Mouse (Mus musculus): Measurements from ENCODE around the gene Gpr26. TPM values are rescaled to one million over a fixed set of nuclear protein-coding genes. Genes with fewer than 3 reads are reported as not detected.

Gene Gpr26
- total RNA-seq, 2 experiments from 2014 or later, result not detected

DNA sequence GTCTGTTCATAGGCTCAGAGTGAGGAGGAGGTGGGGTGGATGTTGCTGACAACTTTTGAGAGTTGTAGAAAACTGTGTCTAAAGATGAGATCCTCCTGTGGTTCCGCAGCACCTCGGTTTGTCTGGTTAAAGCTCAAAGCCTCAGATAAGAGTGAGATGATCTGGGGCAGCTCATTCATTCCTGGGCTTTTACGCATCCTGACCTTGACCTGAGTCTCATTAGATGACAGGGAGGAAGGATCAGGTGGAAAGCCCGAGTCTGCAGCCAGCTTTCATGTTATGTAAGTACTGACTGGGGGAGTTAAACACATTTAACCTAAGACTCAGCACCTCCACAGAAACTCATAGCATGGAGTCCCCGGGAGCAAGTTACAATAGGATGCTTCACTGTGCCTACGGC lies 60.4 kb downstream of the Gpr26 start:
- DNase-seq, result no peak

DNA sequence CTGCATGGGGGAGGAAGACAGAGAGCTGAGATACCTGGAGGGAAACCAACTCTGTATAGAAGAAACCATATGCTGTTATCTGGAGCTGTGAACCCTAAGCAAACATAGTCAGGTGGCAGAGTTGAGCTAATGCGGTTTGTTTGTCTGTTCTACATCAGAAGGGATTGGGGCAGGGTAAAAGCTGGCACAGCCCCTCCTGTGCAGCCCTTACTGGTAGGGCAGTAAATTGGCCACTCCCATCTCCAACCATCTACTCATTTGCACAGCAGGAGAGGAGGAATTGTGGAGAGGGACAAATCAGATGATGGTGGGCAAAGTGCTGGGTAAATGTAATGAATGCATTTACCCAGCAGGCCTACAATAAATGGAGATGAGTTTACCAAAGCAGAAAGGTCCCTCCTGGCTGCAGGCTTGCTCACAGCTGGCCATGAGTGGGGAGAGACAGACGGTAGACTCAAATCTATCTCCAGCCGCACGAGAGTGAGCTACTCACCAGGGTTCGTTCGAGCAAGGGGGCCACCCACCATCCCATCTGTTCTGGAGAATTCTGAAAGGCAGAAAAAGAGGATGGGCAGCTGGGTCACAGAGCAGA lies 65.8 kb downstream of the Gpr26 start:
- DNase-seq, result no peak

Other genes starting within 250 kb of the Gpr26 start
- under 1 TPM; 0.34 to 0.48 TPM for gene Cpxm2, start 188.3 kb downstream of the Gpr26 start, total RNA-seq (2021)